Mouse (Mus musculus) brain, embryonic 14.5 days (tissue): ENCODE data around the gene Kcnip1. TPM values are rescaled to one million over a fixed set of nuclear protein-coding genes. Genes with fewer than 3 reads are reported as not detected.

Source experiments
- DNase-seq: peaks from one replicate; pipeline ENCODE4 v3.0.0-alpha.2; 2011; ENCODE audit warnings: low read depth
- CTCF ChIP-seq: fragments of 200-500 bp; IDR thresholded peaks from 2 replicates; pipeline ENCODE4 v1.5.1; 2012; ENCODE audit warnings: inconsistent platforms, mild to moderate bottlenecking, moderate library complexity, borderline replicate concordance; ENCODE audit not compliant: insufficient read depth, insufficient read length; ENCODE audit errors: extremely low read depth
- POLR2A ChIP-seq: fragments of 200-500 bp; IDR thresholded peaks from 2 replicates; pipeline ENCODE4 v1.6.1; 2012; ENCODE audit warnings: mild to moderate bottlenecking, inconsistent platforms, borderline replicate concordance; ENCODE audit not compliant: poor library complexity, insufficient read depth, insufficient read length, severe bottlenecking; ENCODE audit errors: extremely low read depth
- polyA plus RNA-seq: library from polyadenylated mRNA; depleted of rRNA; stranded (reverse); fragments of >200 nt; gene quantifications from 2 replicates; pipeline ENCODE4 v1.2.3, GENCODE M21; 2012

Kcnip1 gene
- polyA plus RNA-seq, 1 experiment: 56.6 TPM

GRCm38 (mm10) chr11:34009316-34010087 lies 16.6 kb upstream of the Kcnip1 start:
- no peak for DNase-seq
- TF ChIP-seq CTCF: no peak
- TF ChIP-seq POLR2A: no peak

- TF ChIP-seq CTCF (peak; percentile 80), POLR2A (no peak)
- peak; percentile 75 for DNase-seq
Observed at GRCm38 (mm10) chr11:34008702-34009101, 15.8 kb upstream of the Kcnip1 start.

- TF ChIP-seq POLR2A: no peak
- TF ChIP-seq CTCF: no peak
- DNase-seq: no peak
Observed at GRCm38 (mm10) chr11:34008214-34008613, 15.3 kb upstream of the Kcnip1 start.

GRCm38 (mm10) chr11:34007616-34008015 lies 14.7 kb upstream of the Kcnip1 start:
- DNase-seq: no peak
- TF ChIP-seq POLR2A: no peak
- TF ChIP-seq CTCF: no peak

GRCm38 (mm10) chr11:34002593-34002965 lies 9.6 kb upstream of the Kcnip1 start:
- no peak for TF ChIP-seq POLR2A
- TF ChIP-seq CTCF: no peak
- DNase-seq: no peak

- peak; percentile 38 for DNase-seq
- TF ChIP-seq POLR2A: no peak
- peak; percentile 76; the same call in 1 of the 2 replicates for TF ChIP-seq CTCF
Observed at GRCm38 (mm10) chr11:34001938-34002592, 9.1 kb upstream of the Kcnip1 start.

- TF ChIP-seq CTCF (no peak), POLR2A (no peak)
- no peak for DNase-seq
Observed at GRCm38 (mm10) chr11:34000416-34000815, 7.5 kb upstream of the Kcnip1 start.

GRCm38 (mm10) chr11:33998244-33998643 lies 5.3 kb upstream of the Kcnip1 start:
- TF ChIP-seq POLR2A (no peak), CTCF (no peak)
- DNase-seq: peak; percentile 45

- TF ChIP-seq CTCF: no peak
- peak; percentile 12 for DNase-seq
Observed at GRCm38 (mm10) chr11:33993496-33993895, 544 bp upstream of the Kcnip1 start.

- DNase-seq: no peak
- TF ChIP-seq CTCF: no peak
- no peak for TF ChIP-seq POLR2A
Observed at GRCm38 (mm10) chr11:33990002-33990401, 3.0 kb downstream of the Kcnip1 start.

GRCm38 (mm10) chr11:33986525-33986924 lies 6.4 kb downstream of the Kcnip1 start:
- TF ChIP-seq POLR2A (no peak), CTCF (no peak)
- DNase-seq: no peak

GRCm38 (mm10) chr11:33980146-33980545 lies 12.8 kb downstream of the Kcnip1 start:
- TF ChIP-seq CTCF: no peak
- TF ChIP-seq POLR2A: no peak
- DNase-seq: no peak

- TF ChIP-seq CTCF (no peak), POLR2A (no peak)
- DNase-seq: no peak
Observed at GRCm38 (mm10) chr11:33975121-33975520, 17.8 kb downstream of the Kcnip1 start.
